Mouse (Mus musculus) embryonic facial prominence, embryonic 10.5 days (tissue): ENCODE measurements around the gene Grb10. TPM values are rescaled to one million over a fixed set of nuclear protein-coding genes. Genes with fewer than 3 reads are reported as not detected.

ENCODE experiments used
- DNase-seq: peaks from one replicate; pipeline ENCODE4 v3.0.0-alpha.2; 2017; ENCODE audit warnings: low spot score
- H3K27ac ChIP-seq: fragments of 300-500 bp; sonication (generic); replicated peaks from 2 replicates; pipeline ENCODE4 v1.5.1; 2016; ENCODE audit warnings: mild to moderate bottlenecking
- H3K27me3 ChIP-seq: fragments of 300-500 bp; sonication (generic); replicated peaks from 2 replicates; pipeline ENCODE4 v1.6.1; 2016; ENCODE audit warnings: low read depth, mild to moderate bottlenecking; ENCODE audit not compliant: poor library complexity, severe bottlenecking
- H3K36me3 ChIP-seq: fragments of 300-500 bp; sonication (generic); replicated peaks from 2 replicates; pipeline ENCODE4 v1.6.1; 2016; ENCODE audit warnings: mild to moderate bottlenecking, moderate library complexity
- H3K4me1 ChIP-seq: fragments of 300-500 bp; sonication (generic); 2 replicates; pipeline ENCODE4 v1.6.1; 2016
- H3K4me3 ChIP-seq: fragments of 300-500 bp; sonication (generic); 2 replicates; pipeline ENCODE4 v1.5.1; 2016; ENCODE audit warnings: mild to moderate bottlenecking, moderate library complexity
- H3K9me3 ChIP-seq: fragments of 300-500 bp; sonication (generic); 2 replicates; pipeline ENCODE4 v1.6.1; 2016; ENCODE audit warnings: mild to moderate bottlenecking
- WGBS: fragments of 180-500 bp; shearing (Covaris S2); methylation state at CpG from one replicate; pipeline ENCODE4 v1.1.7; 2016; 5-methylcytosine and 5-hydroxymethylcytosine counted together
- polyA plus RNA-seq: library from polyadenylated mRNA; unstranded; fragments of >200 nt; fragmentation: Nextera tagmentation; extraction: Ambion mirVana; gene quantifications from 2 replicates; pipeline ENCODE4 v1.2.1, GENCODE M21; 2016

Gene Grb10
- polyA plus RNA-seq, 1 experiment from 2014 or later, result 637 TPM

- Histone ChIP-seq H3K36me3 (no peaks in the 10 kb centered on the region), H3K4me1 (peaks cover 8% of the 10 kb centered on the region; the same call in 1 of the 2 replicates), H3K4me3 (no peak overlapping the region), H3K9me3 (no peaks in the 10 kb centered on the region), H3K27me3 (no peaks in the 10 kb centered on the region), H3K27ac (0 out of 2 replicates have a peak overlapping the region, but pooled peaks have one; percentile 19)
- DNase-seq, result no peak
- WGBS, result 63% methylated on average over 5 of the region's 5 CpGs
Observed at GRCm38 (mm10) chr11:11904995-11905394, 133.5 kb downstream of the Grb10 start.

DNA sequence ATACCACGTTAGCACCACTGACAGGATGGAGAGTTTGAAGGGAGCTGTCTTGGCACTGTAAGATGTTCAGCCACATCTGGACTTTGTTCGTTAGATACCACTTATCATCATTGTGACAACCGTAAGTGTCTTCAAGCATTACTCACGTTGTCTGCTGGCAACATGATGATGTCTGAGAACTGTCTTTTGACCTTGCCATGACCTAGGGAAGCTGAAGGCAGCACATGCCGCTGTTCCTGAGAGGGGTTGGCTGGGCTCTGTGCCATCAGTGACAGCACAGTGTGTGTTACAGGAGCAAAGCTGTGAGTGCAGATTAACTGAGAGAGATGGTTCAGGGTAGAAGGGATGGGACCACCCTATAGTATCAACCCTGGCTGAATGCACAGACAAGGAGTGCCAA is 137.0 kb downstream of the Grb10 start:
- H3K27me3 ChIP-seq, result no peaks in the 10 kb centered on the region
- H3K4me1 ChIP-seq, result peaks cover 4% of the 10 kb centered on the region; the same call in 1 of the 2 replicates
- H3K36me3 ChIP-seq, result no peaks in the 10 kb centered on the region
- H3K27ac ChIP-seq, result no peak overlapping the region
- H3K9me3 ChIP-seq, result no peaks in the 10 kb centered on the region
- no peak overlapping the region for H3K4me3 ChIP-seq
- 77% methylated on average over 5 of the region's 5 CpGs for WGBS
- no peak for DNase-seq

GRCm38 (mm10) chr11:11898496-11898895 is 140.0 kb downstream of the Grb10 start:
- DNase-seq, result no peak
- Histone ChIP-seq H3K27ac (no peak overlapping the region), H3K9me3 (no peaks in the 10 kb centered on the region), H3K27me3 (no peaks in the 10 kb centered on the region), H3K4me3 (no peak overlapping the region), H3K36me3 (no peaks in the 10 kb centered on the region), H3K4me1 (peaks cover 4% of the 10 kb centered on the region; the same call in 1 of the 2 replicates)
- 86% methylated on average over 3 of the region's 3 CpGs for WGBS

GRCm38 (mm10) chr11:11897645-11898357 is 140.7 kb downstream of the Grb10 start, which contains the start of gene Ddc:
Gene Ddc, minus strand, starts transcription at chr11:11898144.
- H3K36me3 ChIP-seq, result no peaks in the 10 kb centered on the region
- no peak within 1 kb of the TSS for H3K27ac ChIP-seq
- no peak for DNase-seq
- no peaks in the 10 kb centered on the region for H3K9me3 ChIP-seq
- no peak within 1 kb of the TSS for H3K4me3 ChIP-seq
- peaks cover 9% of the 10 kb centered on the region for H3K4me1 ChIP-seq
- WGBS, result 92% methylated on average over 12 of the region's 12 CpGs
- H3K27me3 ChIP-seq, result no peaks in the 10 kb centered on the region

DNA sequence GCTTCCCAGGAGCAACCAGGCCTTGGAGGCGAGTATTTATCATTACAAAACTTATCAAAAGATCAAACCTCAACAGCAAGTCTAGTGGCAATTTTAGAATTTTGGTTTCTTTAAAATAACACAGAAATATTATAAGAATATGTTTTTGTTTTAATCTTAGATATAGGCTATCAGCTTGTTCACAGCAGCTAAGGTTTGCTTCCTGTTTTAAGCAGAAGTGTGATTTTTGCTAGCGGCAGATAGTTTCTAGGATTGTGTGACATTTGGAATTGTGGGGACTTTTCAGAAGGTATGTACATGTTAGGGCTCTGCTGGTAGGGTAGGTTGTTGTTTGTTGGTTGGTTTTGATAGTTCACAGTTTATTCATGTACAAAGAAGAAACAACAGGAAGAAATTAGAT is 143.0 kb downstream of the Grb10 start:
- no peaks in the 10 kb centered on the region for H3K27me3 ChIP-seq

GRCm38 (mm10) chr11:11893769-11894168 is 144.7 kb downstream of the Grb10 start:
- H3K36me3 ChIP-seq, result no peaks in the 10 kb centered on the region
- no peaks in the 10 kb centered on the region for H3K27me3 ChIP-seq
- 90% methylated on average over 1 of the region's 1 CpGs for WGBS
- DNase-seq, result no peak
- H3K4me3 ChIP-seq, result no peak overlapping the region
- H3K4me1 ChIP-seq, result peaks cover 28% of the 10 kb centered on the region
- no peaks in the 10 kb centered on the region for H3K9me3 ChIP-seq
- H3K27ac ChIP-seq, result no peak overlapping the region

More for the DNA sequence above, 143.0 kb downstream of the Grb10 start:
- 88% methylated on average over 2 of the region's 2 CpGs for WGBS
- Histone ChIP-seq H3K36me3 (no peaks in the 10 kb centered on the region), H3K4me3 (no peak overlapping the region), H3K27ac (no peak overlapping the region), H3K9me3 (no peaks in the 10 kb centered on the region), H3K4me1 (peaks cover 13% of the 10 kb centered on the region)
- no peak for DNase-seq

DNA sequence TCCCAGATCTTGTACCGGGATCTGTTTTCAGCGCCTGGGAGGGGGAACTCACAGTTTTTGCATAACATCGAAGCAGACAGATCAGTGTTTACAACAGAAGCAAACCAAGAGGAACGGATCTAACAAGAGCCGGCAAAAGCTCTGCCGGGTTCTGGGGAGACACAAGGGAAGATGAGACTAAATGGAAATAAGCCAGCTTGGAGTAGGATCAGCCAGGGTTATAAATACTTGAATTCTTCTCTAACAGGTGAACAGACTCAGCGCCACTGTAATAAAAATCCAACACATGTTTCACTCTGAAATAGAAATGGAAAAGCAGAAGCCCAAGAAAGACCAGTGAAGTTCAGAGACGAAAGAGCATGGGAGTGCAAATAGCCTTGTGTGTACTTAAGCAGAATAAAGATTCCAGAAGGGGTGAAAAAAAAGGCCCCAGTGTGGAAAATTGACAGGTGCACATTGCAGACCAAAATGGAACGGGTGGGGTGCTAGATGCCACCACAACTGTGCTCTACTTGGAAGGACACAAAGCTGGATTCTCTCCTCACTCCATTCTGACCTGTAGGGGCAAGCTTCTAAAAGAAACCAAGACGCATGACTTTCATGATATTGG is 145.4 kb downstream of the Grb10 start:
- Histone ChIP-seq H3K27me3 (no peaks in the 10 kb centered on the region), H3K36me3 (no peaks in the 10 kb centered on the region), H3K4me3 (no peak overlapping the region), H3K9me3 (no peaks in the 10 kb centered on the region), H3K4me1 (peaks cover 33% of the 10 kb centered on the region), H3K27ac (no peak overlapping the region)
- no peak for DNase-seq
- 58% methylated on average over 10 of the region's 10 CpGs for WGBS

- Histone ChIP-seq H3K27me3 (no peaks in the 10 kb centered on the region), H3K4me1 (peaks cover 40% of the 10 kb centered on the region), H3K4me3 (no peak overlapping the region), H3K36me3 (no peaks in the 10 kb centered on the region), H3K27ac (0 out of 2 replicates have a peak overlapping the region, but pooled peaks have one; percentile 21), H3K9me3 (no peaks in the 10 kb centered on the region)
- no peak for DNase-seq
Observed at GRCm38 (mm10) chr11:11891832-11892231, 146.7 kb downstream of the Grb10 start.

- Histone ChIP-seq H3K27ac (peak overlapping the region; percentile 70), H3K4me1 (peaks cover 51% of the 10 kb centered on the region), H3K36me3 (no peaks in the 10 kb centered on the region), H3K9me3 (no peaks in the 10 kb centered on the region), H3K27me3 (no peaks in the 10 kb centered on the region), H3K4me3 (no peak overlapping the region)
- DNase-seq, result no peak
- 65% methylated on average over 10 of the region's 10 CpGs for whole genome bisulfite sequencing
Observed at GRCm38 (mm10) chr11:11890139-11890741, 148.2 kb downstream of the Grb10 start.

GRCm38 (mm10) chr11:11888727-11889126 is 149.8 kb downstream of the Grb10 start:
- Histone ChIP-seq H3K4me3 (no peak overlapping the region), H3K27ac (peak overlapping the region; percentile 68), H3K4me1 (peaks cover 66% of the 10 kb centered on the region), H3K36me3 (no peaks in the 10 kb centered on the region), H3K9me3 (no peaks in the 10 kb centered on the region), H3K27me3 (no peaks in the 10 kb centered on the region)
- WGBS, result 85% methylated on average over 3 of the region's 3 CpGs
- DNase-seq, result no peak

GRCm38 (mm10) chr11:11888051-11888450 is 150.4 kb downstream of the Grb10 start:
- H3K4me3 ChIP-seq, result no peak overlapping the region
- H3K36me3 ChIP-seq, result no peaks in the 10 kb centered on the region
- no peaks in the 10 kb centered on the region for H3K9me3 ChIP-seq
- H3K27me3 ChIP-seq, result no peaks in the 10 kb centered on the region
- WGBS, result 76% methylated on average over 3 of the region's 3 CpGs
- H3K4me1 ChIP-seq, result peaks cover 69% of the 10 kb centered on the region
- H3K27ac ChIP-seq, result no peak overlapping the region
- DNase-seq, result no peak

GRCm38 (mm10) chr11:11886403-11886998 is 152.0 kb downstream of the Grb10 start:
- Histone ChIP-seq H3K4me3 (no peak overlapping the region), H3K4me1 (peaks cover 82% of the 10 kb centered on the region), H3K9me3 (no peaks in the 10 kb centered on the region), H3K27ac (peak overlapping the region; percentile 61), H3K27me3 (no peaks in the 10 kb centered on the region), H3K36me3 (no peaks in the 10 kb centered on the region)
- DNase-seq, result no peak
- WGBS, result 41% methylated on average over 4 of the region's 4 CpGs
